8 mouse cellular contexts compared by ENCODE assay signal in the genomic region with DNA sequence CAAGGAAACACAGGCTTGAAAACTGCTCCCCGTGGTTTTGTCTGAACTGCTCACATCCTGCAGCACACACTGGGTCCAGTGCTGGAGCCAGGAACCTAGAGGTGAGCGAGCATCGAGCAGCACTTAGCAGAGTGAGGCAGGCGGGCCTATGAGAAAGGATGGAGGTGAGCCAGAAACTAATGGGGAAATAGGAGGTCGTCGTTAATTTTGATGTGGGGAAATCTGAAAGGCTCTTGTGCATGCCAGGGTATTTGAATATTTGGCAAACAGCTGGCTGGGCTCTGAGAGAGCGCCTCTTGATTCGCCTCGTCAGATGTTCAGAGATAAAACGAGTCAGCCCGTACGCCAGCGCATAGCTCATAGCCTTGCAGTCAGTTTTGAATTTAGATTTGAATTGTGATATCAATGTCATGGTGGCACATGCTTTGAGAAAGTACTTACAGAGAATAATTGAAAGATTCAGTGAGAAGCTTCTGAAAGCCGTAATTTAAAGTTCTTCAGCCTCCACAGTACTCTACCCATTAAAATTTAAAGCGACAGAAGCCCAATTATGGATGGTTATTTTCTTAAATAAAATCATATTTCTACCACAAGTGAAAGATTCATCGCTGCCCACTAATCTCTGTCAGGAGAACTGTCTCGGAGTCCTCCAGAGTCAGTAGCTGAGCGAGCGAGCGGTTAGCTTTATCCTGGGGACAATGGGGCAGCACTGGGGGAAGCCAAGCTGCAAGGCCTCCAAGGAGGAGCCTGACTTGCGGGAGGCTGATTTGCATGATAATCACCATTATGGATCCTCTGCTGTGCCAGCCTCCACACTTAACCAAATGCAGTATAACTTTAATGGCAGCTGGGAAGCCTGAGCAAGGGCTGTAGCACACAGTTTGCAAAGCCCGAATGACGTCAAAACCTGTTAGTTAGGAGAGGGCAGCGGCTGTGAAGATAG.
A peak's percentile ranks its signal among the peaks of the same experiment; 100 is the strongest.
DNase-seq lines count a peak whose midpoint lies in the region; ATAC-seq lines count a peak whose summit lies in the region.

No protein-coding gene starts in this region.

- 3% methylated on average over 24 of the region's 24 CpGs for WGBS in forebrain, embryonic 12.5 days
- WGBS in intestine, embryonic 16.5 days = 30% methylated on average over 24 of the region's 24 CpGs
- 12% methylated on average over 24 of the region's 24 CpGs for WGBS in limb, embryonic 15.5 days
- WGBS in neural tube, embryonic 11.5 days = 8% methylated on average over 24 of the region's 24 CpGs

- DNase-seq in NIH3T3 (ENCODE audit: low read depth) = peak; percentile 11
- peak; percentile 23 for DNase-seq in adrenal gland, postnatal 25 days
- peak; percentile 81 for DNase-seq in neural tube, embryonic 11.5 days (ENCODE audit: low spot score)
- DNase-seq in spleen, postnatal 4 days (ENCODE audit: low spot score in 2 of 2) = no peak

- no peaks in the 10 kb centered on the region for H3K27me3 ChIP-seq in forebrain, embryonic 12.5 days
- H3K27me3 ChIP-seq in intestine, embryonic 16.5 days (replicated peaks; ENCODE audit: control insufficient read depth, insufficient read depth, low read length) = no peaks in the 10 kb centered on the region
- no peaks in the 10 kb centered on the region for H3K27me3 ChIP-seq in limb, embryonic 15.5 days
- H3K27me3 ChIP-seq in neural tube, embryonic 11.5 days (ENCODE audit: control insufficient read depth, insufficient read depth, low read length) = no peaks in the 10 kb centered on the region

- no peaks in the 10 kb centered on the region for H3K36me3 ChIP-seq in forebrain, embryonic 12.5 days (replicated peaks)
- no peaks in the 10 kb centered on the region for H3K36me3 ChIP-seq in intestine, embryonic 16.5 days (ENCODE audit: control insufficient read depth, insufficient read depth, low read length)
- H3K36me3 ChIP-seq in limb, embryonic 15.5 days = no peaks in the 10 kb centered on the region
- H3K36me3 ChIP-seq in neural tube, embryonic 11.5 days (ENCODE audit: control insufficient read depth, insufficient read depth, low read length) = no peaks in the 10 kb centered on the region

- peak overlapping the region; percentile 25 for H3K4me3 ChIP-seq in forebrain, embryonic 12.5 days (replicated peaks)
- H3K4me3 ChIP-seq in intestine, embryonic 16.5 days (ENCODE audit: low read length) = no peak overlapping the region
- H3K4me3 ChIP-seq in limb, embryonic 15.5 days = peak overlapping the region; percentile 24
- H3K4me3 ChIP-seq in neural tube, embryonic 11.5 days (ENCODE audit: low read depth, low read length) = 0 out of 2 replicates have a peak overlapping the region, but pooled peaks have one; percentile 6

- no peaks in the 10 kb centered on the region for H3K9me3 ChIP-seq in forebrain, embryonic 12.5 days
- no peaks in the 10 kb centered on the region for H3K9me3 ChIP-seq in intestine, embryonic 16.5 days (ENCODE audit: control insufficient read depth, low read length)
- no peaks in the 10 kb centered on the region for H3K9me3 ChIP-seq in limb, embryonic 15.5 days
- no peaks in the 10 kb centered on the region for H3K9me3 ChIP-seq in neural tube, embryonic 11.5 days (ENCODE audit: control insufficient read depth, low read length)

- peak overlapping the region; percentile 42 for H3K9ac ChIP-seq in forebrain, embryonic 12.5 days
- H3K9ac ChIP-seq in intestine, embryonic 16.5 days (ENCODE audit: low read depth, low read length) = no peak overlapping the region
- no peak overlapping the region for H3K9ac ChIP-seq in limb, embryonic 15.5 days
- H3K9ac ChIP-seq in neural tube, embryonic 11.5 days (ENCODE audit: low read length) = 0 out of 2 replicates have a peak overlapping the region, but pooled peaks have one; percentile 19

- H3K4me2 ChIP-seq in forebrain, embryonic 12.5 days = peak overlapping the region; percentile 54
- peak overlapping the region; percentile 28 for H3K4me2 ChIP-seq in intestine, embryonic 16.5 days (ENCODE audit: low read depth, low read length)
- peak overlapping the region; percentile 43 for H3K4me2 ChIP-seq in limb, embryonic 15.5 days
- H3K4me2 ChIP-seq in neural tube, embryonic 11.5 days (ENCODE audit: low read depth) = peak overlapping the region; percentile 37

- ATAC-seq in forebrain, embryonic 12.5 days (ENCODE audit: low FRiP score) = peak; percentile 95
- ATAC-seq in intestine, embryonic 16.5 days = no peak; the same call in 1 of the 2 replicates
- ATAC-seq in limb, embryonic 15.5 days (ENCODE audit: insufficient number of reproducible peaks, low FRiP score, low TSS enrichment, low read depth) = no peak
- peak; percentile 94 for ATAC-seq in neural tube, embryonic 11.5 days (ENCODE audit: insufficient read depth, low FRiP score, low TSS enrichment)
- no peak for ATAC-seq in megakaryocyte-erythroid progenitor cell, adult 5-6 weeks (replicated peaks; ENCODE audit: low FRiP score, low TSS enrichment, poor library complexity, severe bottlenecking)

- H3K27ac ChIP-seq in forebrain, embryonic 12.5 days = peak overlapping the region; percentile 82
- H3K27ac ChIP-seq in intestine, embryonic 16.5 days (ENCODE audit: low read length) = no peak overlapping the region
- peak overlapping the region; percentile 47 for H3K27ac ChIP-seq in limb, embryonic 15.5 days
- H3K27ac ChIP-seq in neural tube, embryonic 11.5 days (ENCODE audit: low read depth, low read length) = peak overlapping the region; percentile 14; the same call in 1 of the 2 replicates

- peaks cover 26% of the 10 kb centered on the region for H3K4me1 ChIP-seq in forebrain, embryonic 12.5 days
- H3K4me1 ChIP-seq in intestine, embryonic 16.5 days (ENCODE audit: control insufficient read depth, insufficient read depth, low read length) = peaks cover 6% of the 10 kb centered on the region; the same call in 1 of the 2 replicates
- H3K4me1 ChIP-seq in limb, embryonic 15.5 days = peaks cover 17% of the 10 kb centered on the region
- peaks cover 4% of the 10 kb centered on the region for H3K4me1 ChIP-seq in neural tube, embryonic 11.5 days (ENCODE audit: control insufficient read depth, insufficient read depth, low read length)

Comparison
In these comparisons a context has a peak if more than half of its experiments do, and no peak if none do; other contexts are left out.
1. DNase-seq: peak in NIH3T3 (single experiment), adrenal gland, postnatal 25 days (single experiment) and neural tube, embryonic 11.5 days (single experiment); none in spleen, postnatal 4 days (0 of 2).
2. ATAC-seq: peak in forebrain, embryonic 12.5 days (single experiment) and neural tube, embryonic 11.5 days (single experiment); none in intestine, embryonic 16.5 days (single experiment), limb, embryonic 15.5 days (single experiment) and megakaryocyte-erythroid progenitor cell, adult 5-6 weeks (single experiment).
3. H3K9ac ChIP-seq: peak in forebrain, embryonic 12.5 days (single experiment) and neural tube, embryonic 11.5 days (single experiment); none in intestine, embryonic 16.5 days (single experiment) and limb, embryonic 15.5 days (single experiment).
4. Peak in every context shown above with its lines, with median percentiles within 50 percentile points of each other: H3K4me2 ChIP-seq.